25 mouse cellular contexts compared by ENCODE assay signal in the genomic region with DNA sequence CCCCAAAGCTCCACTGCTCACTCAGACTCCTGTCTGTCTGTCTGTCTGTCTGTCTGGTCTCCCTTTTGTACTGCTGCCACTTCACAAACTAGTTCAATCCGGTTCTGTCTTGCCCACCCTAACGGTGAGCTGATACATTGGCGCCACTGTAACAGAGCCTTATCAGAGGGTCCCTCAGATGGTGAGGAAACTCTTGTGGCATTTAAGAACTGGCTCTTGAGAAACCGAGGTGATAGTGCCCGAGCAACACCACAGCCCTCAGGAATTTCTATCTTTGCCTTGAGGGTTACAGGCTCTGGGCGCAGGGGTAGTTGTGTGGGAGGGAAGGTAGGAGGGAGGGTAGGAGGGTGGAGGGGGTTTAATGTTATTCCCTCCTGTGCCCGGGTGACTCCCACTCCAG. TPM values are rescaled to one million over a fixed set of nuclear protein-coding genes. Genes with fewer than 3 reads are reported as not detected.
DNase-seq lines count a peak whose midpoint lies in the region; ATAC-seq lines count a peak whose summit lies in the region.
"Had no signal": no experiment of that assay in that cellular context is flagged by ENCODE, and none has a peak within 500 bp of the region (broad histone marks: within the 10 kb centered on the region; RNA-seq: fewer than 3 reads in every experiment).

No protein-coding gene starts in this region.

- 0 out of 2 replicates have a peak, but pooled peaks have one; percentile 37 for ATAC-seq in kidney, embryonic 15.5 days (replicated peaks; ENCODE audit: low FRiP score)
- no peak for ATAC-seq in kidney, embryonic 16.5 days (ENCODE audit: low FRiP score, low TSS enrichment)
- peak; percentile 61 for ATAC-seq in lung, embryonic 16.5 days (ENCODE audit: low read depth)
- no peak for ATAC-seq in liver, embryonic 13.5 days (ENCODE audit: low read depth)
- ATAC-seq: activated CD4-positive, CD25-positive, alpha-beta regulatory T cell, adult 4 months; forebrain, postnatal 0 days; intestine, embryonic 16.5 days; midbrain, embryonic 13.5 days had no signal

- H3K9me3 ChIP-seq in kidney, embryonic 15.5 days (replicated peaks), result no peaks in the 10 kb centered on the region
- no peaks in the 10 kb centered on the region for H3K9me3 ChIP-seq in kidney, embryonic 16.5 days (ENCODE audit: low read length)
- no peaks in the 10 kb centered on the region for H3K9me3 ChIP-seq in lung, embryonic 16.5 days (ENCODE audit: control insufficient read depth, low read length)
- H3K9me3 ChIP-seq in liver, embryonic 13.5 days (replicated peaks), result no peaks in the 10 kb centered on the region
- H3K9me3 ChIP-seq: forebrain, embryonic 10.5 days; G1E; hindbrain, embryonic 15.5 days; limb, embryonic 13.5 days; midbrain, embryonic 13.5 days; neural tube, embryonic 12.5 days had no signal

- 45% methylated on average over 7 of the region's 7 CpGs for WGBS in kidney, embryonic 15.5 days
- 51% methylated on average over 7 of the region's 7 CpGs for WGBS in kidney, embryonic 16.5 days
- WGBS in lung, embryonic 16.5 days, result 42% methylated on average over 7 of the region's 7 CpGs
- 41% methylated on average over 7 of the region's 7 CpGs for WGBS in liver, embryonic 13.5 days (ENCODE audit: insufficient replicate concordance)

- H3K4me1 ChIP-seq in kidney, embryonic 15.5 days, result peaks cover 37% of the 10 kb centered on the region
- H3K4me1 ChIP-seq in kidney, embryonic 16.5 days (ENCODE audit: insufficient read depth, low read length), result peaks cover 25% of the 10 kb centered on the region
- H3K4me1 ChIP-seq in lung, embryonic 16.5 days (replicated peaks; ENCODE audit: control insufficient read depth, insufficient read depth, low read length), result peaks cover 23% of the 10 kb centered on the region
- peaks cover 36% of the 10 kb centered on the region for H3K4me1 ChIP-seq in liver, embryonic 13.5 days (replicated peaks)
- H3K4me1 ChIP-seq: hindbrain, embryonic 15.5 days had no signal

- H3K27ac ChIP-seq in kidney, embryonic 15.5 days, result no peak overlapping the region
- H3K27ac ChIP-seq in kidney, embryonic 16.5 days (ENCODE audit: low read length), result no peak overlapping the region
- peak overlapping the region; percentile 76 for H3K27ac ChIP-seq in lung, embryonic 16.5 days (ENCODE audit: low read length)
- H3K27ac ChIP-seq in liver, embryonic 13.5 days, result peak overlapping the region; percentile 43; the same call in 1 of the 2 replicates
- H3K27ac ChIP-seq: forebrain, embryonic 10.5 days; gastrocnemius, adult 2 months; hindbrain, embryonic 15.5 days; limb, embryonic 13.5 days; midbrain, embryonic 13.5 days; neural tube, embryonic 12.5 days had no signal

- peaks cover 59% of the 10 kb centered on the region for H3K36me3 ChIP-seq in kidney, embryonic 15.5 days
- peaks cover 38% of the 10 kb centered on the region for H3K36me3 ChIP-seq in kidney, embryonic 16.5 days (ENCODE audit: insufficient read depth, low read length)
- H3K36me3 ChIP-seq in lung, embryonic 16.5 days (ENCODE audit: control insufficient read depth, insufficient read depth, low read length), result peaks cover 37% of the 10 kb centered on the region
- H3K36me3 ChIP-seq in liver, embryonic 13.5 days, result peaks cover 84% of the 10 kb centered on the region

- H3K9ac ChIP-seq in kidney, embryonic 15.5 days, result no peak overlapping the region
- H3K9ac ChIP-seq in kidney, embryonic 16.5 days (replicated peaks; ENCODE audit: low read length), result no peak overlapping the region
- peak overlapping the region; percentile 34; the same call in 1 of the 2 replicates for H3K9ac ChIP-seq in lung, embryonic 16.5 days (ENCODE audit: low read length)
- no peak overlapping the region; the same call in 1 of the 2 replicates for H3K9ac ChIP-seq in liver, embryonic 13.5 days
- H3K9ac ChIP-seq: forebrain, postnatal 0 days; hindbrain, embryonic 15.5 days; limb, embryonic 13.5 days; midbrain, embryonic 13.5 days; neural tube, embryonic 12.5 days had no signal

- no peak overlapping the region for H3K4me3 ChIP-seq in kidney, embryonic 15.5 days (replicated peaks)
- no peak overlapping the region for H3K4me3 ChIP-seq in kidney, embryonic 16.5 days (ENCODE audit: low read length)
- no peak overlapping the region for H3K4me3 ChIP-seq in lung, embryonic 16.5 days (ENCODE audit: low read length)
- H3K4me3 ChIP-seq in liver, embryonic 13.5 days (replicated peaks), result no peak overlapping the region
- H3K4me3 ChIP-seq: forebrain, embryonic 10.5 days; gastrocnemius, adult 2 months; hindbrain, embryonic 15.5 days; limb, embryonic 13.5 days; midbrain, embryonic 13.5 days; neural tube, embryonic 12.5 days had no signal

- H3K4me2 ChIP-seq in kidney, embryonic 15.5 days, result no peak overlapping the region
- H3K4me2 ChIP-seq in kidney, embryonic 16.5 days (replicated peaks; ENCODE audit: low read depth, low read length), result no peak overlapping the region
- peak overlapping the region; percentile 36; the same call in 1 of the 2 replicates for H3K4me2 ChIP-seq in lung, embryonic 16.5 days (ENCODE audit: low read depth, low read length)
- no peak overlapping the region for H3K4me2 ChIP-seq in liver, embryonic 13.5 days
- H3K4me2 ChIP-seq: hindbrain, embryonic 15.5 days; limb, embryonic 13.5 days; midbrain, embryonic 13.5 days; neural tube, embryonic 12.5 days had no signal

- no peak for DNase-seq in lung, postnatal 4 days
- DNase-seq in liver, embryonic 13.5 days, result no peak
- no peak for DNase-seq in adrenal gland, postnatal 14 days
- DNase-seq in cerebellum, adult 8-10 months, result no peak
- DNase-seq: adrenal gland, postnatal 10 days; cerebellum, postnatal 25 days; forebrain, postnatal 0 days; gastrocnemius, adult 2 months; right cerebral cortex, postnatal 4 days had no signal

- H3K27me3 ChIP-seq in kidney, embryonic 15.5 days, result no peaks in the 10 kb centered on the region
- no peaks in the 10 kb centered on the region for H3K27me3 ChIP-seq in kidney, embryonic 16.5 days (ENCODE audit: insufficient read depth, low read length)
- no peaks in the 10 kb centered on the region for H3K27me3 ChIP-seq in lung, embryonic 16.5 days (ENCODE audit: control insufficient read depth, insufficient read depth, low read depth, low read length)
- H3K27me3 ChIP-seq in liver, embryonic 13.5 days, result no peaks in the 10 kb centered on the region
- H3K27me3 ChIP-seq: hindbrain, embryonic 15.5 days; limb, embryonic 13.5 days; midbrain, embryonic 13.5 days; neural tube, embryonic 12.5 days had no signal

RNA-seq across cellular contexts. Expression of a gene that starts 31.9 kb away (rescaled TPM):
- polyA plus RNA-seq in kidney, embryonic 15.5 days (2015; fragmentation: Nextera tagmentation; extraction: Ambion mirVana), result 14.7 and 18.3 TPM in 2 replicates
- 15.0 and 16.7 TPM in 2 replicates for polyA plus RNA-seq in kidney, embryonic 16.5 days (2015; fragmentation: Nextera tagmentation; extraction: Ambion mirVana)
- 13.2 and 15.1 TPM in 2 replicates for polyA plus RNA-seq in lung, embryonic 16.5 days (2015; fragmentation: Nextera tagmentation; extraction: Ambion mirVana)
- 5.4 and 6.0 TPM in 2 replicates for polyA plus RNA-seq in liver, embryonic 13.5 days (2015; fragmentation: Nextera tagmentation; extraction: Ambion mirVana)
- 18.8 and 21.2 TPM in 2 replicates for total RNA-seq in adrenal gland, postnatal 14 days (2021)

RNA-seq across cellular contexts. Expression of a gene that starts 41.7 kb away (rescaled TPM):
- 14.2 and 14.9 TPM in 2 replicates for polyA plus RNA-seq in kidney, embryonic 15.5 days (2015; fragmentation: Nextera tagmentation; extraction: Ambion mirVana)
- polyA plus RNA-seq in kidney, embryonic 16.5 days (2015; fragmentation: Nextera tagmentation; extraction: Ambion mirVana), result 20.4 and 22.5 TPM in 2 replicates
- polyA plus RNA-seq in lung, embryonic 16.5 days (2015; fragmentation: Nextera tagmentation; extraction: Ambion mirVana), result not detected in 2 replicates
- not detected in 2 replicates for polyA plus RNA-seq in liver, embryonic 13.5 days (2015; fragmentation: Nextera tagmentation; extraction: Ambion mirVana)
- total RNA-seq in adrenal gland, postnatal 14 days (2021), result not detected in 2 replicates
- total RNA-seq: adrenal gland, postnatal 10 days; forebrain, postnatal 0 days; G1E; gastrocnemius, adult 2 months; heart, postnatal 25 days; layer of hippocampus, adult 18-20 months; layer of hippocampus, postnatal 25 days; left cerebral cortex, postnatal 10 days had no signal
- polyA plus RNA-seq: brain, embryonic 14.5 days; forebrain, embryonic 10.5 days; forebrain, postnatal 0 days; G1E; limb, embryonic 13.5 days; midbrain, embryonic 13.5 days; neural tube, embryonic 12.5 days had no signal

RNA-seq across cellular contexts. Expression of a gene that starts 53.2 kb away (rescaled TPM):
- polyA plus RNA-seq in kidney, embryonic 15.5 days (2015; fragmentation: Nextera tagmentation; extraction: Ambion mirVana), result 105 and 119 TPM in 2 replicates
- 122 and 126 TPM in 2 replicates for polyA plus RNA-seq in kidney, embryonic 16.5 days (2015; fragmentation: Nextera tagmentation; extraction: Ambion mirVana)
- polyA plus RNA-seq in lung, embryonic 16.5 days (2015; fragmentation: Nextera tagmentation; extraction: Ambion mirVana), result 131 and 138 TPM in 2 replicates
- 48.0 and 60.3 TPM in 2 replicates for polyA plus RNA-seq in liver, embryonic 13.5 days (2015; fragmentation: Nextera tagmentation; extraction: Ambion mirVana)
- 52.9 and 58.0 TPM in 2 replicates for total RNA-seq in adrenal gland, postnatal 14 days (2021)

Comparison
In these comparisons a context has a peak if more than half of its experiments do, and no peak if none do; other contexts are left out.
1. ATAC-seq: peak in kidney, embryonic 15.5 days (single experiment) and lung, embryonic 16.5 days (single experiment); none in kidney, embryonic 16.5 days (single experiment) and liver, embryonic 13.5 days (single experiment).
2. H3K27ac ChIP-seq: peak in lung, embryonic 16.5 days (single experiment) and liver, embryonic 13.5 days (single experiment); none in kidney, embryonic 15.5 days (single experiment) and kidney, embryonic 16.5 days (single experiment).
3. RNA of a gene that starts 41.7 kb away (polyA plus RNA-seq): 20.4 to 22.5 TPM in kidney, embryonic 16.5 days and 14.2 to 14.9 TPM in kidney, embryonic 15.5 days; not detected in liver, embryonic 13.5 days and not detected in lung, embryonic 16.5 days; every median in the first group is over 10 times any median in the second.